Mouse (Mus musculus): Measurements from ENCODE around the gene Coq7.

The Coq7 gene

GRCm38 (mm10) chr7:118461400-118462136 lies 71.6 kb downstream of the Coq7 start:
- no peak for DNase-seq (ENCODE audit: low spot score in 2 of 2)

Data from right cerebral cortex, adult 2 months (tissue).